Mouse (Mus musculus) left cerebral cortex, adult 6 months (tissue): ENCODE data around the gene Gm49340. TPM values are rescaled to one million over a fixed set of nuclear protein-coding genes. Genes with fewer than 3 reads are reported as not detected.

Source experiments
- long read RNA-seq, 2 experiments: library from polyadenylated mRNA; unstranded; transcript quantifications; one replicate each; pipeline ENCODE4 v2.0.0; 2019 to 2020
- polyA plus RNA-seq: library from polyadenylated mRNA; unstranded; fragments of <200 nt; fragmentation: Nextera tagmentation; gene quantifications from 2 replicates; pipeline ENCODE4 v1.2.3, GENCODE M21; 2021

The Gm49340 gene
- not detected in 2 replicates for polyA plus RNA-seq
- long read RNA-seq, experiment 1: 0 reads
- long read RNA-seq, experiment 2: 0 reads

DNA sequence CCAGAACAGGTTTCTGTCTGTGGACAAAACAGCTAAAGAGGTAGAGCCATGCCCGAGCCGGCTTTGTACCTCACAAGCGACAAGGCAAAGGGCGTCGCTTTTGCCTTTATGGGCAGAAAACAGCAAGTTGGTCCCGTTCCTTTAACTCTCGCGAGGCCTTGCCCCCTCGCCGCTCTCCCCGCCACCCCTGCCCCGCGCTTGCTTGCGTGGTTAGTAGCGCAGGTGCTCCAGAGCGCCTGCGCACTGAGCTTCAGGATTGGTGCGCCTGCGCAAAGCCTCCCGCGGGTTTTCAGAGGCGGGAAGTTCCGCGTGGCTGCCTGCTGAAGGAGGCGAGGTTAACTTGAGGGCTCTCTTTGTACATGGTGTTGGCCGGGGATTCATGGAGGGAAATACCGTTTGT is at the start of gene Gm49340, which contains the start of the genes Aspa and Spata22:
TSS of gene Gm49340 (plus strand) at position 300 of the 400 bp plus-strand sequence.
TSS of gene Aspa (minus strand) at position 155 of the 400 bp plus-strand sequence.
TSS of gene Spata22 (plus strand) at position 300 of the 400 bp plus-strand sequence.

DNA sequence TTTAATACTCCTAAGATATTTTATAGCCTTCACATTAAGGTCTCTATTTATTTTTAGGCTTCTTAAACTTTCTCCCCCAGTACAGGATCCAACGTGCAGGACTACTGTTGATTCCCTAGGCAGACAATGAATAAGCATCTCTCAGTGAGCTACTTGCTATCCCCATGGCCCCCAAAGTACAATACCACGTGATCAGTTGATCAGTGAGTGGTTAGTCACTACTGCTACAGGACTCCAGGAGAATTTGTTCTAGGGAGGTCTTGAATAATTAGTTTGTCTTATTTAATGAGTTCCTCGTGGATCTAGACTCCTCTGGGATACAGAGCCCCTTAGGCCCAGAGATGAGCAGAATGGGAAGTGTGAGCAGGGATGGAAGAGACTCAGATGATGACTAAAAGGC is 20.9 kb downstream of the Gm49340 start, which contains the start of gene Olfr20:
TSS of gene Olfr20 (plus strand) at position 301 of the 400 bp plus-strand sequence.

GRCm38 (mm10) chr11:73370946-73371345 is 41.4 kb downstream of the Gm49340 start, which contains the start of gene Olfr376:
TSS of gene Olfr376 (plus strand) at chr11:73371246.

GRCm38 (mm10) chr11:73399514-73399913 is 70.0 kb downstream of the Gm49340 start, which contains the start of gene Olfr1:
TSS of gene Olfr1 (minus strand) at chr11:73399614.

Other genes starting within 250 kb of the Gm49340 start
- 0.09 and 0.11 TPM in 2 replicates for gene Itgae, start 239.2 kb upstream of the Gm49340 start, polyA plus RNA-seq
- gene Haspin, start 191.4 kb upstream of the Gm49340 start, polyA plus RNA-seq: 0.09 and 0.11 TPM in 2 replicates
- 0.35 and 0.81 TPM in 2 replicates for gene P2rx5, start 169.3 kb upstream of the Gm49340 start, polyA plus RNA-seq
- 70.0 and 84.2 TPM in 2 replicates for gene Emc6, start 152.7 kb upstream of the Gm49340 start, polyA plus RNA-seq
- gene Tax1bp3, start 152.7 kb upstream of the Gm49340 start, polyA plus RNA-seq: 10.2 and 11.4 TPM in 2 replicates
- gene Ctns, start 130.7 kb upstream of the Gm49340 start, polyA plus RNA-seq: 4.9 and 5.3 TPM in 2 replicates
- gene Shpk, start 130.3 kb upstream of the Gm49340 start, polyA plus RNA-seq: 1.3 and 1.4 TPM in 2 replicates
- gene Trpv1, start 95.4 kb upstream of the Gm49340 start, polyA plus RNA-seq: not detected in 2 replicates
- gene Trpv3, start 62.4 kb upstream of the Gm49340 start, polyA plus RNA-seq: 0.10 and 0.16 TPM in 2 replicates
- 21.8 and 41.0 TPM in 2 replicates for gene Aspa, start 145 bp upstream of the Gm49340 start, polyA plus RNA-seq
- gene Spata22, start within 50 bp of the Gm49340 start, polyA plus RNA-seq: not detected in 2 replicates
- gene Olfr20, start 21.0 kb downstream of the Gm49340 start, polyA plus RNA-seq: not detected in 2 replicates
- not detected in 2 replicates for gene Olfr376, start 41.5 kb downstream of the Gm49340 start, polyA plus RNA-seq
- gene Olfr1, start 69.9 kb downstream of the Gm49340 start, polyA plus RNA-seq: not detected in 2 replicates
- gene Olfr378, start 98.7 kb downstream of the Gm49340 start, polyA plus RNA-seq: not detected in 2 replicates
- not detected in 2 replicates for gene Olfr380, start 127.8 kb downstream of the Gm49340 start, polyA plus RNA-seq
- not detected in 2 replicates for gene Olfr381, start 161.9 kb downstream of the Gm49340 start, polyA plus RNA-seq
- gene Olfr382, start 187.5 kb downstream of the Gm49340 start, polyA plus RNA-seq: not detected in 2 replicates